Mouse (Mus musculus) forebrain, postnatal 0 days (tissue): ENCODE results near the gene Tmem98. TPM values are rescaled to one million over a fixed set of nuclear protein-coding genes. Genes with fewer than 3 reads are reported as not detected.

Source experiments
- ATAC-seq: fragments of 200-750 bp; cut with Nextera tagmentation; 2 replicates; pipeline ENCODE4 v1.8.0; 2017; ENCODE audit warnings: mild to moderate bottlenecking, moderate library complexity
- DNase-seq: peaks from one replicate; pipeline ENCODE4 v3.0.0-alpha.2; 2015
- H3K27ac ChIP-seq: fragments of 300-500 bp; sonication (generic); 2 replicates; pipeline ENCODE4 v1.5.1; 2014; ENCODE audit warnings: low read depth, mild to moderate bottlenecking, antibody characterized with exemption, low read length, moderate library complexity, mixed read lengths
- H3K27me3 ChIP-seq: fragments of 300-500 bp; sonication (generic); 2 replicates; pipeline ENCODE4 v1.6.1; 2014; ENCODE audit warnings: mild to moderate bottlenecking, low read length, mixed read lengths; ENCODE audit not compliant: insufficient read depth
- H3K36me3 ChIP-seq: fragments of 300-500 bp; sonication (generic); 2 replicates; pipeline ENCODE4 v1.6.1; 2014; ENCODE audit warnings: mild to moderate bottlenecking, moderate library complexity; ENCODE audit not compliant: insufficient read depth
- H3K4me1 ChIP-seq: fragments of 300-500 bp; sonication (generic); 2 replicates; pipeline ENCODE4 v1.6.1; 2014; ENCODE audit warnings: antibody characterized with exemption; ENCODE audit not compliant: insufficient read depth
- H3K4me2 ChIP-seq: fragments of 300-500 bp; sonication (generic); 2 replicates; pipeline ENCODE4 v1.6.1; 2014; ENCODE audit warnings: low read depth, mild to moderate bottlenecking, moderate library complexity
- H3K4me3 ChIP-seq: fragments of 300-500 bp; sonication (generic); 2 replicates; pipeline ENCODE4 v1.5.1; 2014; ENCODE audit warnings: low read depth, low read length, mixed read lengths
- H3K9ac ChIP-seq: fragments of 300-500 bp; sonication (generic); 2 replicates; pipeline ENCODE4 v1.6.1; 2014; ENCODE audit warnings: mild to moderate bottlenecking
- H3K9me3 ChIP-seq: fragments of 300-500 bp; sonication (generic); 2 replicates; pipeline ENCODE4 v1.6.1; 2016; ENCODE audit warnings: low read length
- CTCF ChIP-seq: sonication (generic); IDR thresholded peaks from 2 replicates; pipeline ENCODE4 v1.5.1; 2016; ENCODE audit warnings: antibody characterized with exemption, control low read depth, low read depth
- WGBS: fragments of 180-500 bp; shearing (Covaris S2); extraction: QIAGEN DNeasy Blood & Tissue Kit; methylation state at CpG from one replicate; pipeline ENCODE4 v1.1.7; 2014; 5-methylcytosine and 5-hydroxymethylcytosine counted together
- polyA plus RNA-seq: library from polyadenylated mRNA; unstranded; fragments of >200 nt; fragmentation: Nextera tagmentation; extraction: Ambion mirVana; gene quantifications from 2 replicates; pipeline ENCODE4 v1.2.1, GENCODE M21; 2015
- total RNA-seq: library from RNA; depleted of rRNA; stranded (reverse); fragments of >200 nt; gene quantifications from 2 replicates; pipeline ENCODE4 v1.2.3, GENCODE M21; 2014

Gene Tmem98
- total and polyA plus RNA-seq, 2 experiments from 2014 or later, result 18.3 to 20.5 TPM

- H3K27me3 ChIP-seq, result no peaks in the 10 kb centered on the region
- DNase-seq (no peak), ATAC-seq (no peak)
- no peaks in the 10 kb centered on the region for H3K9me3 ChIP-seq
- no peak overlapping the region for H3K4me2 ChIP-seq
- no peak overlapping the region for H3K4me3 ChIP-seq
- TF ChIP-seq CTCF, result peak; percentile 48
- H3K36me3 ChIP-seq, result no peaks in the 10 kb centered on the region
- peaks cover 7% of the 10 kb centered on the region; the same call in 1 of the 2 replicates for H3K4me1 ChIP-seq
- no peak overlapping the region for H3K9ac ChIP-seq
- WGBS, result 54% methylated on average over 5 of the region's 5 CpGs
- H3K27ac ChIP-seq, result no peak overlapping the region
These were observed 41.9 kb downstream of the Tmem98 start for GRCm38 (mm10) chr11:80851859-80852258.

GRCm38 (mm10) chr11:80853014-80853413 is 43.0 kb downstream of the Tmem98 start:
- no peak overlapping the region for H3K9ac ChIP-seq
- peak; percentile 84 for ATAC-seq
- H3K27me3 ChIP-seq, result no peaks in the 10 kb centered on the region
- H3K9me3 ChIP-seq, result no peaks in the 10 kb centered on the region
- H3K4me1 ChIP-seq, result peaks cover 7% of the 10 kb centered on the region; the same call in 1 of the 2 replicates
- no peak overlapping the region for H3K4me2 ChIP-seq
- WGBS, result 20% methylated on average over 3 of the region's 3 CpGs
- no peak for TF ChIP-seq CTCF
- 0 out of 2 replicates have a peak overlapping the region, but pooled peaks have one; percentile 15 for H3K27ac ChIP-seq
- peak; percentile 55 for DNase-seq
- no peak overlapping the region for H3K4me3 ChIP-seq
- no peaks in the 10 kb centered on the region for H3K36me3 ChIP-seq

- Histone ChIP-seq H3K9me3 (no peaks in the 10 kb centered on the region), H3K4me3 (no peak overlapping the region), H3K4me1 (peaks cover 7% of the 10 kb centered on the region; the same call in 1 of the 2 replicates), H3K27ac (no peak overlapping the region), H3K27me3 (no peaks in the 10 kb centered on the region), H3K9ac (no peak overlapping the region), H3K36me3 (no peaks in the 10 kb centered on the region), H3K4me2 (no peak overlapping the region)
- ATAC-seq (no peak), DNase-seq (no peak)
- WGBS, result 91% methylated on average over 11 of the region's 11 CpGs
- no peak for TF ChIP-seq CTCF
These were observed 44.5 kb downstream of the Tmem98 start for GRCm38 (mm10) chr11:80854430-80854829.

GRCm38 (mm10) chr11:80854908-80855307 is 44.9 kb downstream of the Tmem98 start:
- Histone ChIP-seq H3K9ac (no peak overlapping the region), H3K4me3 (no peak overlapping the region), H3K9me3 (no peaks in the 10 kb centered on the region), H3K4me2 (no peak overlapping the region), H3K27ac (no peak overlapping the region), H3K27me3 (no peaks in the 10 kb centered on the region), H3K36me3 (no peaks in the 10 kb centered on the region), H3K4me1 (peaks cover 7% of the 10 kb centered on the region; the same call in 1 of the 2 replicates)
- ATAC-seq (no peak), DNase-seq (no peak)
- WGBS, result 67% methylated on average over 7 of the region's 7 CpGs
- TF ChIP-seq CTCF, result no peak

GRCm38 (mm10) chr11:80856827-80857226 is 46.9 kb downstream of the Tmem98 start:
- no peaks in the 10 kb centered on the region for H3K9me3 ChIP-seq
- H3K36me3 ChIP-seq, result no peaks in the 10 kb centered on the region
- no peak overlapping the region for H3K4me2 ChIP-seq
- ATAC-seq (no peak), DNase-seq (no peak)
- no peak for TF ChIP-seq CTCF
- no peak overlapping the region for H3K27ac ChIP-seq
- H3K27me3 ChIP-seq, result no peaks in the 10 kb centered on the region
- 80% methylated on average over 2 of the region's 2 CpGs for WGBS
- no peak overlapping the region for H3K9ac ChIP-seq
- no peak overlapping the region for H3K4me3 ChIP-seq
- peaks cover 7% of the 10 kb centered on the region; the same call in 1 of the 2 replicates for H3K4me1 ChIP-seq

GRCm38 (mm10) chr11:80858065-80858464 is 48.1 kb downstream of the Tmem98 start, which contains the start of gene Spaca3:
Spaca3 (plus strand) TSS chr11:80858365.
- Histone ChIP-seq H3K9me3 (no peaks in the 10 kb centered on the region), H3K4me1 (peaks cover 3% of the 10 kb centered on the region; the same call in 1 of the 2 replicates), H3K27me3 (no peaks in the 10 kb centered on the region), H3K9ac (no peak within 1 kb of the TSS), H3K36me3 (no peaks in the 10 kb centered on the region), H3K4me3 (no peak within 1 kb of the TSS), H3K27ac (no peak within 1 kb of the TSS), H3K4me2 (no peak within 1 kb of the TSS)
- DNase-seq, result no peak
- TF ChIP-seq CTCF, result no peak
- WGBS, result 78% methylated on average over 10 of the region's 10 CpGs
- no peak for ATAC-seq

- ATAC-seq, result no peak
- no peak overlapping the region for H3K4me2 ChIP-seq
- no peaks in the 10 kb centered on the region for H3K27me3 ChIP-seq
- WGBS, result 96% methylated on average over 7 of the region's 7 CpGs
- no peaks in the 10 kb centered on the region for H3K36me3 ChIP-seq
- no peaks in the 10 kb centered on the region for H3K9me3 ChIP-seq
- H3K9ac ChIP-seq, result no peak overlapping the region
- H3K4me3 ChIP-seq, result no peak overlapping the region
- TF ChIP-seq CTCF, result no peak
- no peaks in the 10 kb centered on the region for H3K4me1 ChIP-seq
- no peak for DNase-seq
- no peak overlapping the region for H3K27ac ChIP-seq
These were observed 53.0 kb downstream of the Tmem98 start for GRCm38 (mm10) chr11:80862941-80863340.
